Mouse (Mus musculus): Measurements from ENCODE around the gene Dnajc7.
"Not testable (repeated sequence)": the region's sequence is repeated elsewhere in the genome, so short reads cannot be mapped to it uniquely, and the experiment has no call there.

The Dnajc7 gene

DNA sequence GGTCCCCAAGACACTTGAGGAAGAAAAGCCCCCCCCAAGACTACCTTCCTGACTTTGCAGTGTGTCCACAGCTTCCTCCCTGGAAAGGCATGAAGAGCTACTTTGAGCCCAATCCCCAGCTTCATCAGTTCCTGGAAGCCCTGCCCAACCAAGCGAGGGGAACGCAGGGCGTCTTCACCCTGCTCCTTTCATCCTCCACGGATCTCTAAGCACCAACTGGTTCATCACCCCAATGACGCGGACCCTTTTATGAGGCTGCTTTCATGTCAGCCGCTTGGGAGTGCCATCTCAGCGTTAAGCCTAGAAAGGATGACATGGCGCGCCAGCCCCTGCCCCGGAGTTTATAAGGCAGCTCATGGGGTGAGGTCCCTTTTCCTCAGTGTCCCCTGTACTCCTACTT lies at the start of gene Dnajc7:
Gene Dnajc7, minus strand, starts transcription at position 187 of the 400 bp plus-strand sequence.
- DNase-seq (ENCODE audit: inconsistent age in 2 of 2, low spot score in 1 of 2) = no peak

DNA sequence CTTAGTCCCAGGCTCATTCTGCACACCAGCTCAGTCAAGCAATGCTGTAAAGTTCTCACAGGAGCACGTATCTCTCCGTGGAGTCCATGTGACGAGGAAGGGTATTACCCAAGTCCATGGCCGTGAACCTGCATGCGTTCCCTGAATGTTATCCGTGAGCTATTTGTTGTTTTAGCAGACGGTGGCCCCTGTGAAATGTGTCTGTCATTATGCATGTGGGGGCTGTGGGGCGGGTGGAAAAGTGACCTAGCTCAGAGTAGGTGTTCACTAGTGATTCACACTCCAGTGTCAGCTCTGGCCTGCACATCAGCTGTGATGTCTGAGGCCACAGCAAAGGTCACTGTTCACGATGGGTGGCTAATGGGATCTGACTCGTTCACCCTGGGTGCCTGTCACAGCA lies 39.8 kb upstream of the Dnajc7 start:
- DNase-seq (ENCODE audit: inconsistent age in 2 of 2, low spot score in 1 of 2) = peak; percentile 23 to 74

DNA sequence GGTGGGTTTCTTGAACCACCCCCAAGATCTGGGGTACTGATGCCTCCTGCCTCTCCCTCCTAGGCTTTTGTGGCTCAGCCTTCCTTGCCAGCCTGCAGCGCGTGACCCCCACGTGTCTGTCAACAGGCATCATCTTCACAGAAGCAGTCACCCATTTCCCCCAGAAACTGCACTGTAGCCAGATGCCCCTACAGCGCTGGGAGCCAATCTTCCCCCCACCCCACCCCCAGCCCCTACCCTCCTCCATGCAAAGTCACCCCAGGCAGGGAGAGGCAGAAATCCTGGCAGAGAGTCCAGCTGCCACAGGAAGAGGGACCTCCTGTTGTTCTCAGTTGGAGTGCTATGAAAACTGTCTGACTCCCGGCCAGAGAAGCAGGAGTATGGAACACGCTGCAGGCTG lies 36.5 kb upstream of the Dnajc7 start:
- DNase-seq (ENCODE audit: inconsistent age in 2 of 2, low spot score in 1 of 2) = no peak

DNA sequence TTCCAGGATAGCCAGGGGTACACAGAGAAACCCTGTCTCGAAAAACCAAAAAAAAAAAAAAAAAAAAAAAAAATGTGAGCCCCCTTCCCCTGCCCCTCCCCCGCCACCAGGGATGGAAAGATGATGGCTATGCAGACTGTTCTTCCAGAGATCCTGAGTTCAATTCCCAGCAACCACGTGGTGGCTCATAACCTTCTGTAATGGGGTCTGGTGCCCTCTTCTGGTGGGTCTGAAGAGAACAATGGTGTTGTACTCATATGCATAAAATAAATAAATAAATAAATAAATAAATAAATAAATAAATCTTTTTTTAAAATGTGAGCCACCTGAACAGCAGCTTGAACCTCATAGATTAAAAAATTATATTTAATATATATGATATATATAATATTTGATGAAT lies 35.6 kb upstream of the Dnajc7 start:
- DNase-seq (ENCODE audit: inconsistent age in 2 of 2, low spot score in 1 of 2) = not testable (repeated sequence)

DNA sequence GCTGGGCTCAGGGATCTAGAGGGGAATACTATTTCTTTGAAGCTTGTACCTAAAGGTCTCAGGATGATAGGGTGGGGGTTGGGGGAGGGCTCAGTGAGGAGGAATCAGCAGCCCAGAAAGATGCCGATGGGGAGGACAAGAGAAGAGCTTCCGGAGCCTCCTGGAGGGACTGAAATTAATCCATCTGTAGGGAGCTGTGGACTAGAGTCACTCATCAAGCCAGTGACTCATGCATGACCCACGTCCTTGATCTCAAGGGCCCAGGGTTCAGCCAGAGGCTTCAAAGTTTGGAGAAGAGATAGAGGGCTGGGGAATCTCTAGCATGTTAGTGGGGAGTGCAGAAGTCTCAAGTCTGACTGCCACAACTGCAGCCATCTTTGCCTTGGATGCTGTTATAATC lies 31.8 kb upstream of the Dnajc7 start:
- DNase-seq (ENCODE audit: inconsistent age in 2 of 2, low spot score in 1 of 2) = peak; percentile 82 to 92

DNA sequence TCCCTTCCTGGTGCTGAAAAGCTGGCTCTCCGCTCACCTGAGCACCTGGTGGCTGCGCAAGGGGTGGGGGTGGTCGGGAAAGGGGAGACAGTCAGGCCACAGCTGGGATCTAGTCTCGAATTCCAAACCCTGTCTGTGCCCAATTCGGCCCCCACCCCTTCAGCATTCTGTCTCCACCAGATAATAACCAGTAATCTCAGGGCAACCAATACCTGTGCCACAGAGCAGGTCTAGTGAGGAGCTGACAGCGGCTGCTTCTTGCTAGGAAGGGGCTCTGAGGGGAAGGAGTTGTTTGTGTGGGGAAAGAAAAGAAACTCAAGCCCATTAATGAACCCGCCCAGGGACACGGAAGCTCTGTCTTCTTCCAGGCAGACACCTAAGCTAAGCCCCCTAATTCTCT lies 31.2 kb upstream of the Dnajc7 start:
- no peak for DNase-seq (ENCODE audit: inconsistent age in 2 of 2, low spot score in 1 of 2)

DNA sequence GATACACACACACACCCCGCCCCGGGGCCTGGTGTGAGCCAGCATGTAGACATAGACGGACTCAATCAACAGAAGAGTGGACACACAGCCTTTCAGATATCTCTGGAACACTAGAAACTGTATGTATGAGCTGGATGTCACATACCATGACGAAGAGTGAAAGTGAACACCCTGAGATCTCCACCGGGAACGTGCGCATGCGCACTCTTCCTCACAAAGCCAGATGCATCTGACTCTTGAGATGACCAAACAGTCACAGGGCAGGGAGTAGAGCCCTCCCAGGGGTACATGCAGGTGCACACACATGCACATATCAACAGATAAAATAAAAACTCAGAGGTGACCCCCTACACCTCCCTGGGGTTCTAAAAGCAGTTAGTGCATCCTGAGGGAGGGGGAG lies 28.4 kb upstream of the Dnajc7 start:
- DNase-seq (ENCODE audit: inconsistent age in 2 of 2, low spot score in 1 of 2) = no peak

DNA sequence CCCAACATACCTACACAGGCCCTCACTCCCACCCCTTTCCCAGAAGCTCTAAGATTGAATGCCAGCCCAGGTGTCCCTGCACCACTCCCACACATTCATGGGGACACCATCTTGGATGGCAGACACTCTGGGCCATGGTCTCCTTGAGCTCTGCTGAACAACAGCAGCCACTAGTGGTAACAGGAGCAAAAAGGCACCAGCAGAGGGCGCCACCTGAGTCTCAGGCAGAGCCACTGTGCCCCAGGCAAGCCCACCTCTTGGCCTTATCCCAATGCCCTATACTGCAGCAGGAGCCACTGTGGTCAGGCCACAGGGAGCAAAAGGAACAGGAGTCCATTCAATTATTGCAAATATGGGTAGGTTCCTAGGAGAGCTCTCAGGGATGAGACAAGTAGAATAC lies 26.3 kb upstream of the Dnajc7 start:
- DNase-seq (ENCODE audit: inconsistent age in 2 of 2, low spot score in 1 of 2) = peak in 1 of 2 experiments; percentile 71

DNA sequence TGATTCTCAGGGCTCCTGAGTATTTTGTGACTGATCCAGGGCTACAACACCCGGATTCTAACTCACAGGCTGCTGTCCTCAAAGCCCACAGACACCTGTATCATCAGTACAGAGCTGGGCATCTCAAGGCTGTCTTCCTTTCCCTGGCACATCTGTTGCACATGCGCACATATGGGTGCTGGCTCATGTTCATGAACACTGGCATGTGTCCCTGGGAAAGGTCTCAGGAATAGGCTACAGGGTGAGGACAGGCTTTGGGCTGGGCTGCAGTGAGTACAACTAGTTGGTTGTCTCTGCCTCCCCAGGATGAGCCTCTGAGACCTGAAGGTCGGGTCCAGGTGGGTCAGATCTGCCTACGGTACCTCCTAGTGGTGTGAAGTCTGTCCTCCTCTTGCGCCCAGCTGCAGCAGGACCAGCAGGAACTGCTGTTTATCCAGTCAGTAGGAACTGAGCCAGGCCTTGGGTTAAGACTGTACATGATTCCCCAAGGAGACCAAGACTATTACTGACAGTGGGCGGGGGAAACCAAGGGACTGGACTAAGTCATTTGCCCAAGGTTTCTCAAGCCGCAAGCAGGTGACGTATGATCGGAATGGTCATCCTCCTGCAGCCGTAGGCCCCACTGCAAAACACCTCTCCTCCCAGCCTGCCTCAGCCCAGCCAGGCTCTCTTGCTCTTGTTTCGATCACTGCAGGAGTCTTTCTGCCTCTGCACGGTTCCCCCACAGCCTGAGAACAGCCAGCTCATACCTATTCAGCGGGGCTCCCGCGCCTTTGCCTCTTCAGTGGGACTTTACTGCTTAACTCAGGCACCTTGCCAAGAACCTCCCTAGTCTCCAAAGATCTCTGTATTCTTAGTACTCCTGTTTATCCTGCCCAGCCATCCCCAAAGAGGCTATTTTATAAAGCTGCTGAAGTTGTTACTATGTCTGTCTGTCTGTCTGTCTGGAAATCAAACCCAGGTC lies 23.9 kb upstream of the Dnajc7 start:
- peak in 1 of 2 experiments; percentile 59 for DNase-seq (ENCODE audit: inconsistent age in 2 of 2, low spot score in 1 of 2)

DNA sequence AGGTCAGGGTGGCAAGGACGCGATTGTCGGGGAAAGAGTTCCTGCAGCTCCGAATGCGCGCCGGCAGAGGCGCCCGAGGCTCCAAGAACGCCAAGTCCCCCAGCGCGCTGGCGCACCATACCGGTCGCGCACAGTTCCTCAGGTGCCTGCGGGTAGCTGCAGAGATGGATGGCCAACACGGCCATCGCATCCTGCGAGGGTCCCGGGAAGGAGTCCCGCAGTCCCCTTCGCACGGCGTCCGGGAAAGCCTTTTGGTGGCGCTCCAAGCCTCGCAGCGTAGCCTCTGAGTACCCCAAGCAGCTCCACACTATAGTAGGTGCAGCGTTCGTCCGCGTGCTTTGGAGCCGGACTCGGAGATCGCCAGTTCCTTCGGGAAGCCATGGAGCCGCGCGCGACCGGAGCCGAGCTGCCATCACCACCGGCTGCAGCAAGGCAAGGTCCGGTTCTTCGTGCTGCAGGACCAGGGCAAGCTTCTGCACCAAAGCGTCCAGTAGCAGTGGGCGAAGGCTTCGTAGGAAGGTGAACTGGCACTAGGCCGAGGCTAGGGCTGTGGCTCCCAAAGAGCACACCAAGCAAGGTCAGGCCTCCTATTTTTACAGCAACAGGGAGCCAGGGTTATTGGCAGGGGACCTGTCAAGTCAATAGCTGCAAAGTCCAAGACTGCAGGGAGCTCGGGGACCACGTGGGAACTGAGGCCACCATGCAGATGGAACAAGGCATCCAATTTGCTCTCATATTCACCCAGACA lies 20.4 kb upstream of the Dnajc7 start:
- DNase-seq (ENCODE audit: inconsistent age in 2 of 2, low spot score in 1 of 2) = peak in 1 of 2 experiments; percentile 80

DNA sequence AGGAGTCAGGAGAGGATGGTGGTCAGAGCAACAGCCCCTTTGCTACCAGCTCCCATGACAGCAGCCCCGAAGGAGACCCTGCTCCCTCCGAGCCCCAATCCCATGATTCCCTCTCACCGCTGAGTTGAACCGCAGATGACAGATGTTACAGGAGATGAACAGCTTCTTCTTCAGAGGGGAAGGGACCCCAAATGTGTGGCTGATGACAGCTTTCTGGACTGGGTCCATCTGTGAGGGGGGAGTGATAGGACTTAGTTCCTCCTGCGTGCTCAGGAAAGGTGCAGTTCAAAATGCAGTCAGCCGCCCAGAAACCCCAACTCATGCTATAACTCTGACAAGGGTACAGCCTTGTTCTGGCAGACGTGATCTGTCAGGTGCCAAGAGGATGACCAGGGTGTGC lies 14.6 kb upstream of the Dnajc7 start:
- DNase-seq (ENCODE audit: inconsistent age in 2 of 2, low spot score in 1 of 2) = no peak

DNA sequence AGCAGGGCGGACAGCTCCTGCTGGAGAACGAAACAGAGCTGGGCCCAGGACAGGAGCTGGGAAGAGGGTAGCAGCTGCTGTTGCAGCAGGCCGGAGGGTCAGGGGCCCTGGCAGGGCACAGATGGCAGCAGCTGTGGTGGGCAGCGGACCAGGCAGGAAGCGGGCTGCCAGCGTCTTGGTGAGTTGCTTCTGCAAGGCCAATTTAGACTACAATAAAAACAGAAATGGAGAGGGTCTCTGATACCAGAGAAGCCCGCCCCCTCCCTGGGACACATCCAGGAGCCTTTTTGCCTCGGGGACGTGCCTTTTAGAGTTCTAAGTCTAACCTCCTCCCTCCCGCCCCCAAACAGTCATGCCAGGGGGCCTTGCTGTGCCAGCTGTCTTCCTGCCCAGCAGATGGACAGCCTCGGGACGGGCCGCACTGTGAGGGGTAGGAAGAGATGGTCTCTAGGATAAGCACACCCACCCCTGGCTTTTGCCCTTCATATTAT lies 8.9 kb upstream of the Dnajc7 start:
- no peak for DNase-seq (ENCODE audit: inconsistent age in 2 of 2, low spot score in 1 of 2)

DNA sequence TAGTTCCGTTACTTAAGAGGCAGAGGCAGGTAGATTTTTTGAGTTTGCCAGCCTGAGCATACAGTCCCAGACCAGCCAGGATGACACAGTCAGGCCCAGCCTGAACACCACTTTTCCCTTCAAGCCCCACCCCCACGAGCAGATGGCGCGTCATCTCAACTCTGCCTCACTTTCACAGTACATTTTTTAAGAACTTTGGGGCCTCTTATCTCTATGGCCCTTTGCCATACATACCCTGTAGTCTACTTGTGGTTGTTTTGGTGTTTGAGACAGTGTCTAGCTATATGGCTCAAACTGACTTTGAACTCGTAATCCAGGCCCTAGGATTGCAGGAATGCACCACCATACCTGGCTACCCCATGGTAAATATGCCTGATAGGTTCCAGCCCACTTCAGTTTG lies 8.1 kb upstream of the Dnajc7 start:
- DNase-seq (ENCODE audit: inconsistent age in 2 of 2, low spot score in 1 of 2) = no peak

DNA sequence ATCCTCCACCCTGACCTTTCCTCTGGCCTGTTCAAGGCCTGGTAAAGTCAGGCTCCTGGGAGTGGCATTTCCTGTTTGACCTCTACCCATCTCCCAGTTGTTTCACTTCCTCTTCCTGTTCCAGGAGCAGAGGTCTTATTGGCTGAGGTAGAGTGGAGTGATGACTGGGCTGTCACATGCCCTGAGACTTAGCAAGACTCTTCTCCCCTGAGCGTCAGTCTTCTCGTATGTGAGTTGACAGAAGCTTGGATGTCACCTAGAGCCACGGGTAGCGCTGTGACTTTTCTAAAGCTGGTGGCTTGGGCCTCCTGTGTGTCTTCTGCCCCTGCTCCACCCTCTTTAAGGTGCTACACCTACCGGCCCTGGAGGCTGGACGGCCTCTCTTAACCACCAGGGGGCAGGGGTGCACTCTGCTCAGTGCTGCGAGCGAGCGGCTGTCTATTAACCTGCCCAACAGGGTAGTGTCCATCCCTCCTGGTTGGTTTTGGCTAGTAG lies 6.8 kb upstream of the Dnajc7 start:
- peak; percentile 79 to 93 for DNase-seq (ENCODE audit: inconsistent age in 2 of 2, low spot score in 1 of 2)

DNA sequence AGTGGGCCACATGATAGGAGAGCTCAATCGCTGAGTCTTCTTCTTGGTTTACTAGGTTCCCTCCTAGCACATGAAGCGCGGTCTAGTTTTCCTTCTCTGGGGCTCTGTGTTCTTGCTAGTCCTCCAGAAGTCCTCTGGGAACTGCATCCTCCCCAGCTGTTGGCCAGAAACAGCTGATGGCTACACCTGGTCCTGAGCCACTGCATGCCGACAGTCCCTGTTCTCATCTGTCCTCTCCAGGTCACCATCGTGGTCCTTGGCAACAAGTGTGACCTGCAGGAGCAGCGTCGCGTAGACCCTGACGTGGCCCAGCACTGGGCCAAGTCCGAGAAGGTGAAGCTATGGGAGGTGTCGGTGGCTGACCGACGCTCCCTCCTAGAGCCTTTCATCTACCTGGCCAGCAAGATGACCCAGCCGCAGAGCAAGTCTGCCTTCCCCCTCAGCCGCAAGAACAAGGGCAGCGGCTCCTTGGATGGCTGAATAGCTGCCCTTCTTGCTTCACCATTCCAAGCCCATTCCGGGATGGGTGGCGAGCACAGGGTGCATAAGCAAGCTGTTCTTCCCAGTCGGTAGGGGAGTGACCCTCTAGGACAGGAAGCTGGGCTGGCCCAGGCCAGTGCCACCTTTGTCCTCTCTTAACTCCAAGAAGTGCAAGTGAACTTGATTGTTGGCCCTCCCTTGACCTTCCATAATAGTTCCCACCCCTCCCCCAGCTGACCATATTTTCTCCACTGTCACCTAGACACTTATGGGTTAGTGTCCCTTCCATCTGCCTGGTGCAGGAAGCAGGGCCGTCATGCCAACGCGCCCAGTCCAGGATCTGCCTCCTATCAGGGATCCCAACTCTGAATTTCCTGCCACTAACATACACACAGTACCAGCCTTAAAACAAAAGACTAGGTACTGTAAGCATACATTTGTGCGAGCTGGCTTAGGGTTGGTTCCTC lies 6.1 kb upstream of the Dnajc7 start:
- no peak for DNase-seq (ENCODE audit: inconsistent age in 2 of 2, low spot score in 1 of 2)

DNA sequence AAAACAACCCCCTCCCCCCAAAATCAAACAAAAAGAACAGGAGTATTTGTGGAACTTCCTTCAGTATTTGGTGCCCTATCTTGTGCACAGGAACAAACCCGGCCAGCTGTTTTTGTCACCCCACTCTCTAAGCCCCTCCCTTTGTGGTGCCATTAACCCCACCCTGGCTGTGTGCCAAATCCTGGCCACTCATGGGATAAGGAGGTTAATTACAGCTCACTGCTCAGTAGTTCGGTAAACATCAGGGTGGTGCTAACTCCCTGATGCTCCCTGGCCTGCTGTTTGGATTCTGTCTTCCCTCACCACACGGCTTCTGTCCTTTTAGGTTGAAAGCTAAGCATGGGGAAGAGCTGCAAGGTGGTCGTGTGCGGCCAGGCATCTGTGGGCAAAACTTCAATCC lies 3.9 kb upstream of the Dnajc7 start:
- peak in 1 of 2 experiments; percentile 64 for DNase-seq (ENCODE audit: inconsistent age in 2 of 2, low spot score in 1 of 2)

DNA sequence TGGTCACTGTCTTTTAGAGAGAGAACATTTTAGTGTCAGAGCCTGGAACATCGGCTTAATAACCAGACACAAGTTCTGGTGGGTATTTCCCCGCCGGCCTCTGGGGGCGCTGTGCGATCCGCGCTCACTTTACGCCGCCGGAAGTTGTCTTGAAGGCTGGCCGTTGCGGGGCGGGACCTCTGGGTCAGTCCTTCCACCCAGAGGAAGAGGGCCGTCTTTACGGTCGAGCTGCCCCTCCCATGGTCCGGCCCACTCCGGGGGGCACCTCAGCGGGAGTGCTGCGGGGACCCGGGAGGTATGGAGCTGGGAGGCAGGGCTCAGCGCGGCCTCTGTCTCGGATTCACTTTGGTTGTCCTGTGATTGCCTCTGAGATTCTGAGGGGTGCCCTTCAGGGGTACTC lies 2.7 kb upstream of the Dnajc7 start:
- DNase-seq (ENCODE audit: inconsistent age in 2 of 2, low spot score in 1 of 2) = peak; percentile 97 to 99

DNA sequence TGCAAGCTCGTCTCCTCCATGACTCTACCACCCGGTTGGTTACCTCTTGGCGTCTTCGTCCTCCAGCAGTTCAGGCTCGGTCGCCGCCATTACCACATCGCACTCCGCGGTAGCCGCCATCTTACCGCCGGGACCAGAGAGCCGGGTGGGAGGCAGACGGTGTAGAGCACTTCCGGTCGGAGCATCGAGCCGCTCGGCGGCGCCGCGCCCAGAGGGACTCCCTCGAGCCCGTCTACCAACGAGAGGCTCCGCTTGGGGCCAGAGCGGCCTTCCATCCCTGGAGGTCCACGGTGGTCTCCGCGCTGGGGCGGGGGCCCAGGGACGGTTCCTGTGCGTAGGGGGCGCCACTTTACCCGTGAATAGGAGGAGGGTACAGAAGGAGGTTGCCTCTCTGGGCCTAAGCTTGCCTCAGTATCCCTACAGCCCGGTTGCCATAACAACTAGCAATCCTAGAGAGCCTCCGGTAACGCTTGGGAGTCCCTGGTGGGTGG lies 438 bp downstream of the Dnajc7 start:
- DNase-seq (ENCODE audit: inconsistent age in 2 of 2, low spot score in 1 of 2) = peak; percentile 95 to 99

DNA sequence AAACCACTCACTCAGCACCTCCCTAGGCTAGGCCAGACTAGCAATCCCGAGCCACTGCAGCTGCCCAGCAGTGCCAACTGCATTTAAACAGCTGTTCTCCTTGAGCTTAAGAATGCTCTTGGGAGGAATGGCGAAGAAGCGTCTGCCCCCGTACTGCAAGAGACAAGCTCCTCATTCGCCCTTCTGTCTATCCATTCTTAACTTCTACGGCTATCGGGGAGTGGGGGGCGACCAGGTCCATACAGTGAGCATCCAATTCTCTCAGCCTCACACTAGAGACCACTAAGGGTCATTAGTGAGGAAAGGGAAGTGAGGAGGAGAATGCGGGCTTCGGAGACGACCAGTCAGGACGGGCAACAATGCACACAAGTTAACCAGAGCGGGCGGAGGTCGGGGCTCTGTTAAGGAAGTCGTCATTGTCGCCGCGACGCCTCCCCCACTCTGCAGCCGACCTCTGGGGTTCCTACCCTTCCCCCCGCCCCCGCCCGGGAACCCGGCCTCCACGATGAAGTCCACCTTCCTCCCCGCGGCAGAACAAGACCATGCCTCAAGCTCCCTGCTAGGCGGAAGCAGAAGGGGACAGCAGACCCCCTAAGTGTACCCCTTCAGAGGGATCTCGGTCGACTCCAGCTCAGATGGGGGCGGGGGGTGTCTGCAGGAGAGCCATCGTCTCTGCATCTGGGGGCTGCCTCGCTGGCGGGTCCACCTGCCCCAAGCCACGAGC lies 1.0 kb downstream of the Dnajc7 start, which contains the start of gene Nkiras2:
Gene Nkiras2, plus strand, starts transcription at position 484 of the 724 bp plus-strand sequence.
- DNase-seq (ENCODE audit: inconsistent age in 2 of 2, low spot score in 1 of 2) = peak; percentile 72 to 84

DNA sequence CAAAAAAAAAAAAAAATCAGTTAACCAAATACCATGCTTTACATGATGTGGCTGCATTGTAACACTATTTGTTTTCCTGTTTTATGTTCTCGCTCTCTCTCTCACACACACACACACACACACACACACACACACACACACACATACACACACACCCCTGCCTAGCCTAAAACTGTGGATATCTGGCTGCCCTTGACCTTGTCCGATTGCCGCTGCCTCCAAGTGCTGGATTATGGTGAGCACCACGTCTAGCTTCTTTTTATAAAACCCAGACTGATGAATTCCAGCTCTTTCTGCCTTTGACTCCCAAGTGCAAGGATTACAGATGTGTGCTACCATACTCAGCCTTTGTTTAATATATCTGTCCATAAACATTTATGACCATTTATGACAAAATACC lies 2.5 kb downstream of the Dnajc7 start:
- peak; percentile 48 to 73 for DNase-seq (ENCODE audit: inconsistent age in 2 of 2, low spot score in 1 of 2)

Data from adrenal gland, adult (tissue).